Comparison of ENCODE assay signal across 9 mouse cellular contexts in genomic region chr1:133306842-133307241, GRCm38 (mm10). TPM values are rescaled to one million over a fixed set of nuclear protein-coding genes. Genes with fewer than 3 reads are reported as not detected.
DNase-seq lines count a peak whose midpoint lies in the region; ATAC-seq and TF ChIP-seq lines count a peak whose summit lies in the region.
"Had no signal": no experiment of that assay in that cellular context is flagged by ENCODE, and none has a peak within 500 bp of the region (broad histone marks: within the 10 kb centered on the region; RNA-seq: fewer than 3 reads in every experiment).

No protein-coding gene starts in this region.

- intact Hi-C loops in heart, postnatal 36 days (cut with DNase I), result loop anchor here (1.0 to 5.0 kb wide), 5 partner anchors 81 to 270 kb away; no protein-coding TSS in a partner anchor
- intact Hi-C loops in left cerebral cortex, adult 2 months (cut with DNase I), result loop anchor here (1.0 kb wide), 3 partner anchors 125 to 161 kb away; no protein-coding TSS in a partner anchor

- no peak for ATAC-seq in CD4-positive, CD25-positive, alpha-beta regulatory T cell, adult 4 months
- peak; percentile 53 for ATAC-seq in forebrain, embryonic 11.5 days (replicated peaks; ENCODE audit: low FRiP score)
- ATAC-seq in midbrain, embryonic 11.5 days (ENCODE audit: low FRiP score), result peak; percentile 67

- H3K4me3 ChIP-seq in bone marrow macrophage, adult 2 months (ENCODE audit: insufficient read depth, low read length), result no peak overlapping the region
- H3K4me3 ChIP-seq in forebrain, embryonic 11.5 days (ENCODE audit: low read depth, low read length), result no peak overlapping the region
- no peak overlapping the region for H3K4me3 ChIP-seq in left cerebral cortex, adult 2 months
- no peak overlapping the region for H3K4me3 ChIP-seq in midbrain, embryonic 11.5 days (ENCODE audit: low read depth, low read length)
- H3K4me3 ChIP-seq: lung, embryonic 15.5 days had no signal

- no peaks in the 10 kb centered on the region for H3K27me3 ChIP-seq in forebrain, embryonic 11.5 days (ENCODE audit: control insufficient read depth, insufficient read depth, low read length)
- H3K27me3 ChIP-seq in midbrain, embryonic 11.5 days (ENCODE audit: control insufficient read depth, insufficient read depth, low read length), result no peaks in the 10 kb centered on the region
- H3K27me3 ChIP-seq: lung, embryonic 15.5 days had no signal

- H3K9me3 ChIP-seq in forebrain, embryonic 11.5 days (ENCODE audit: control insufficient read depth, low read length), result no peaks in the 10 kb centered on the region
- H3K9me3 ChIP-seq in midbrain, embryonic 11.5 days (ENCODE audit: control insufficient read depth, low read length), result no peaks in the 10 kb centered on the region
- H3K9me3 ChIP-seq: lung, embryonic 15.5 days had no signal

- peak; percentile 70 for TF ChIP-seq CTCF in bone marrow macrophage, adult 2 months (IDR thresholded peaks at IDR 0.05; ENCODE audit: low read depth, low read length)
- peak; percentile 82 for TF ChIP-seq CTCF in left cerebral cortex, adult 2 months (IDR thresholded peaks at IDR 0.05)

- peak; percentile 64 for DNase-seq in CD4-positive, CD25-positive, alpha-beta regulatory T cell, adult 2 months (ENCODE audit: low read depth, low spot score)
- peak; percentile 88 for DNase-seq in forebrain, embryonic 11.5 days (ENCODE audit: low spot score)
- peak; percentile 84 to 85 for DNase-seq in heart, postnatal 36 days
- peak; percentile 75 to 86 for DNase-seq in left cerebral cortex, adult 2 months (ENCODE audit: extremely low spot score in 1 of 2, low spot score in 2 of 2)
- peak; percentile 99 for DNase-seq in midbrain, embryonic 11.5 days (ENCODE audit: low spot score, missing footprints)
- DNase-seq in spleen, adult 18-20 months, result peak; percentile 51 to 74

- no peak overlapping the region for H3K9ac ChIP-seq in forebrain, embryonic 11.5 days (ENCODE audit: low read length)
- H3K9ac ChIP-seq in midbrain, embryonic 11.5 days (ENCODE audit: low read length), result no peak overlapping the region
- H3K9ac ChIP-seq: lung, embryonic 15.5 days had no signal

- TF ChIP-seq POLR2A in bone marrow macrophage, adult 2 months (IDR thresholded peaks at IDR 0.05; ENCODE audit: borderline replicate concordance, low read depth, low read length), result no peak

- H3K4me2 ChIP-seq in forebrain, embryonic 11.5 days (ENCODE audit: low read depth, low read length, severe bottlenecking), result no peak overlapping the region
- H3K4me2 ChIP-seq in midbrain, embryonic 11.5 days, result no peak overlapping the region
- H3K4me2 ChIP-seq: lung, embryonic 15.5 days had no signal

- no peaks in the 10 kb centered on the region for H3K4me1 ChIP-seq in bone marrow macrophage, adult 2 months (ENCODE audit: control insufficient read depth, insufficient read depth, low read length)
- H3K4me1 ChIP-seq in forebrain, embryonic 11.5 days (replicated peaks; ENCODE audit: control insufficient read depth, insufficient read depth, low read length), result no peaks in the 10 kb centered on the region
- no peaks in the 10 kb centered on the region for H3K4me1 ChIP-seq in midbrain, embryonic 11.5 days (ENCODE audit: control insufficient read depth, insufficient read depth, low read length)

- H3K27ac ChIP-seq in bone marrow macrophage, adult 2 months (ENCODE audit: insufficient read depth, low read depth, low read length), result no peak overlapping the region
- no peak overlapping the region for H3K27ac ChIP-seq in forebrain, embryonic 11.5 days (ENCODE audit: low read depth, low read length)
- no peak overlapping the region for H3K27ac ChIP-seq in left cerebral cortex, adult 2 months
- H3K27ac ChIP-seq in midbrain, embryonic 11.5 days (ENCODE audit: low read depth, low read length), result no peak overlapping the region
- H3K27ac ChIP-seq: lung, embryonic 15.5 days had no signal

- WGBS in forebrain, embryonic 11.5 days, result 13% methylated on average over 4 of the region's 4 CpGs
- WGBS in midbrain, embryonic 11.5 days, result 12% methylated on average over 4 of the region's 4 CpGs

- H3K36me3 ChIP-seq in forebrain, embryonic 11.5 days (ENCODE audit: control insufficient read depth, insufficient read depth, low read length), result no peaks in the 10 kb centered on the region
- no peaks in the 10 kb centered on the region for H3K36me3 ChIP-seq in midbrain, embryonic 11.5 days (ENCODE audit: control insufficient read depth, insufficient read depth, low read length)
- H3K36me3 ChIP-seq: lung, embryonic 15.5 days had no signal

RNA-seq across cellular contexts. Expression of gene Golt1a, which starts 2.8 kb away (rescaled TPM):
- not detected for polyA plus RNA-seq in CD4-positive, CD25-positive, alpha-beta regulatory T cell, adult 4 months (2017; shearing (Covaris generic))
- polyA plus RNA-seq in bone marrow macrophage, adult 2 months (2012; ENCODE audit: insufficient read depth, insufficient read length, missing spikeins), result not detected in 2 replicates
- not detected in 2 replicates for polyA plus RNA-seq in forebrain, embryonic 11.5 days (2014; fragmentation: Nextera tagmentation; extraction: Ambion mirVana)
- total RNA-seq in heart, postnatal 36 days (2021), result not detected
- under 1 TPM; 0.37 to 0.72 TPM for total RNA-seq in left cerebral cortex, adult 2 months (2021)
- polyA plus RNA-seq in midbrain, embryonic 11.5 days (2014; fragmentation: Nextera tagmentation; extraction: Ambion mirVana), result not detected in 2 replicates

RNA-seq across cellular contexts. Expression of gene Kiss1, which starts 14.8 kb away (rescaled TPM):
- polyA plus RNA-seq in CD4-positive, CD25-positive, alpha-beta regulatory T cell, adult 4 months (2017; shearing (Covaris generic)), result not detected
- polyA plus RNA-seq in bone marrow macrophage, adult 2 months (2012; ENCODE audit: insufficient read depth, insufficient read length, missing spikeins), result not detected in 2 replicates
- polyA plus RNA-seq in forebrain, embryonic 11.5 days (2014; fragmentation: Nextera tagmentation; extraction: Ambion mirVana), result 0.43 TPM in 1 of 2 replicates, not detected in the other
- total RNA-seq in heart, postnatal 36 days (2021), result not detected
- total RNA-seq in left cerebral cortex, adult 2 months (2021), result 1 to 10 TPM in 1 of 2 experiments, not detected in 1; 1.6 TPM
- not detected in 2 replicates for polyA plus RNA-seq in midbrain, embryonic 11.5 days (2014; fragmentation: Nextera tagmentation; extraction: Ambion mirVana)

RNA-seq across cellular contexts. Expression of gene Ren1, which starts 43.5 kb away (rescaled TPM):
- polyA plus RNA-seq in CD4-positive, CD25-positive, alpha-beta regulatory T cell, adult 4 months (2017; shearing (Covaris generic)), result not detected
- not detected in 2 replicates for polyA plus RNA-seq in bone marrow macrophage, adult 2 months (2012; ENCODE audit: insufficient read depth, insufficient read length, missing spikeins)
- polyA plus RNA-seq in forebrain, embryonic 11.5 days (2014; fragmentation: Nextera tagmentation; extraction: Ambion mirVana), result not detected in 2 replicates
- under 1 TPM in 1 of 2 experiments, not detected in 1; 0.22 TPM for total RNA-seq in heart, postnatal 36 days (2021)
- total RNA-seq in left cerebral cortex, adult 2 months (2021), result not detected
- not detected in 2 replicates for polyA plus RNA-seq in midbrain, embryonic 11.5 days (2014; fragmentation: Nextera tagmentation; extraction: Ambion mirVana)

RNA-seq across cellular contexts. Expression of gene Etnk2, which starts 56.5 kb away (rescaled TPM):
- not detected for polyA plus RNA-seq in CD4-positive, CD25-positive, alpha-beta regulatory T cell, adult 4 months (2017; shearing (Covaris generic))
- polyA plus RNA-seq in bone marrow macrophage, adult 2 months (2012; ENCODE audit: insufficient read depth, insufficient read length, missing spikeins), result not detected in 2 replicates
- 1.8 and 2.7 TPM in 2 replicates for polyA plus RNA-seq in forebrain, embryonic 11.5 days (2014; fragmentation: Nextera tagmentation; extraction: Ambion mirVana)
- total RNA-seq in heart, postnatal 36 days (2021), result under 1 TPM; 0.38 to 0.50 TPM
- total RNA-seq in left cerebral cortex, adult 2 months (2021), result 10 to 100 TPM; 12.4 to 14.6 TPM
- polyA plus RNA-seq in midbrain, embryonic 11.5 days (2014; fragmentation: Nextera tagmentation; extraction: Ambion mirVana), result 2.1 and 2.5 TPM in 2 replicates
